Mouse (Mus musculus) stomach, postnatal 0 days (tissue): ENCODE measurements around the gene Gm49342. TPM values are rescaled to one million over a fixed set of nuclear protein-coding genes. Genes with fewer than 3 reads are reported as not detected.

ENCODE experiments used
- ATAC-seq: fragments of 200-750 bp; cut with Nextera tagmentation; 2 replicates; pipeline ENCODE4 v1.8.0; 2017; ENCODE audit not compliant: low FRiP score, low TSS enrichment
- DNase-seq: peaks from one replicate; pipeline ENCODE4 v3.0.0-alpha.2; 2016; ENCODE audit warnings: low spot score
- H3K27ac ChIP-seq: fragments of 300-500 bp; sonication (generic); replicated peaks from 2 replicates; pipeline ENCODE4 v1.5.1; 2014; ENCODE audit warnings: mild to moderate bottlenecking, control low read depth
- H3K27me3 ChIP-seq: fragments of 300-500 bp; sonication (generic); 2 replicates; pipeline ENCODE4 v1.6.1; 2014; ENCODE audit warnings: low read length; ENCODE audit not compliant: control insufficient read depth, insufficient read depth
- H3K36me3 ChIP-seq: fragments of 300-500 bp; sonication (generic); 2 replicates; pipeline ENCODE4 v1.6.1; 2014; ENCODE audit warnings: low read length, mixed read lengths; ENCODE audit not compliant: control insufficient read depth, insufficient read depth
- H3K4me1 ChIP-seq: fragments of 300-500 bp; sonication (generic); replicated peaks from 2 replicates; pipeline ENCODE4 v1.6.1; 2014; ENCODE audit warnings: antibody characterized with exemption; ENCODE audit not compliant: control insufficient read depth, insufficient read depth
- H3K4me2 ChIP-seq: fragments of 300-500 bp; sonication (generic); replicated peaks from 2 replicates; pipeline ENCODE4 v1.6.1; 2014; ENCODE audit warnings: low read depth, mild to moderate bottlenecking, control low read depth, moderate library complexity
- H3K4me3 ChIP-seq: fragments of 300-500 bp; sonication (generic); 2 replicates; pipeline ENCODE4 v1.5.1; 2014; ENCODE audit warnings: low read depth, low read length, control low read depth
- H3K9ac ChIP-seq: fragments of 300-500 bp; sonication (generic); 2 replicates; pipeline ENCODE4 v1.6.1; 2014; ENCODE audit warnings: mild to moderate bottlenecking, low read length, control low read depth, mixed read lengths
- H3K9me3 ChIP-seq: fragments of 300-500 bp; sonication (generic); 2 replicates; pipeline ENCODE4 v1.6.1; 2016; ENCODE audit warnings: low read length; ENCODE audit not compliant: control insufficient read depth
- CTCF ChIP-seq: IDR thresholded peaks from 2 replicates; pipeline ENCODE4 v1.5.1; 2016; ENCODE audit warnings: antibody characterized with exemption, low read depth, mild to moderate bottlenecking, moderate library complexity
- EP300 ChIP-seq: optimal IDR thresholded peaks from 2 replicates; pipeline ENCODE3; 2016; ENCODE audit warnings: antibody characterized with exemption
- WGBS: fragments of 180-500 bp; shearing (Covaris S2); extraction: QIAGEN DNeasy Blood & Tissue Kit; methylation state at CpG from one replicate; pipeline ENCODE4 v1.1.7; 2014; 5-methylcytosine and 5-hydroxymethylcytosine counted together
- polyA plus RNA-seq: library from polyadenylated mRNA; unstranded; fragments of >200 nt; fragmentation: Nextera tagmentation; extraction: Ambion mirVana; gene quantifications from 2 replicates; pipeline ENCODE4 v1.2.1, GENCODE M21; 2015

Gm49342 gene
- polyA plus RNA-seq, 1 experiment from 2014 or later: not detected

DNA sequence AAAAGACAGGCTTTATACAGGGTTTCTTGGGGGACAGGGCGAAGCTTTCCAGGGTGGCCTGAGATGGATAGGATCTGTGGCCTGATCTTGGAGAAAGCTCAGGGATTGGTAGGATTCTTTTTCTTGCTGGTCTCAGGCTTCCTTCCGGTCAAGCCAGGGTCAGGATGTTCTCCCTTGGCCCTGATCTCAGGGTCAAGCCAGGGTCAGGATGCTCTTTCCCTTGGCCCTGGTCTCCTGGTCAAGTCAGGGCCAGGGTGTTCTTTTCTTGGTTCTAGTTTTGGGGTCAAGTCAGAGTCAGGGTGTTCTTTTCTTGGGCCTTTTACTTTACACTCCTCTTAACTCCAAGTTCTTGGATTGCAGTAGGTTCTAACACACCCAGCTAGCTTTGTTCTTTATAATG lies 43.4 kb downstream of the Gm49342 start:
- no peaks in the 10 kb centered on the region for H3K27me3 ChIP-seq
- H3K36me3 ChIP-seq: no peaks in the 10 kb centered on the region
- ATAC-seq (no peak), DNase-seq (no peak)
- no peaks in the 10 kb centered on the region for H3K9me3 ChIP-seq
- H3K4me1 ChIP-seq: no peaks in the 10 kb centered on the region
- H3K27ac ChIP-seq: no peak overlapping the region
- 88% methylated on average over 2 of the region's 2 CpGs for WGBS
- no peak overlapping the region for H3K4me2 ChIP-seq
- TF ChIP-seq CTCF (no peak), EP300 (no peak)
- H3K4me3 ChIP-seq: no peak overlapping the region
- no peak overlapping the region for H3K9ac ChIP-seq

DNA sequence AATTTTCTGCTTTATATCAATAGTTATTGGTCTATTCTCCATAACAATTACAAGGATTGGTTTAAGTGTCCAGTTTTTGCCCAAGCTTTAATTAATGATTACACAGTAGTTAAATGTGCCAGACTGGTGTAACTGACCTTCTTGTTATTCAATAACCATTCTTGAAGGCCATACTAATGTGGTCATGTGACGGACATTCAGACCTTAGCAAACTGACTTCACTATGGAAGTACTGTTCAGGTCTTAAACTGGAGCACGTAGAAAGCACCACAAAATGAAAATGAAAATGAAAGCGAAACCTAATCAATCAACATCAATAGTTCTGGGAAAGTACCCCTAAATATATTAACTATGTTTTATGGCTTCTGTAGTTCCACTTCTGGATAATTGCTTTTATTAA lies 46.7 kb downstream of the Gm49342 start:
- ATAC-seq (no peak), DNase-seq (no peak)
- Histone ChIP-seq H3K36me3 (no peaks in the 10 kb centered on the region), H3K4me1 (no peaks in the 10 kb centered on the region), H3K9me3 (no peaks in the 10 kb centered on the region), H3K4me2 (no peak overlapping the region), H3K9ac (no peak overlapping the region), H3K27me3 (no peaks in the 10 kb centered on the region), H3K4me3 (no peak overlapping the region), H3K27ac (no peak overlapping the region)
- WGBS: 78% methylated on average over 3 of the region's 3 CpGs
- TF ChIP-seq CTCF (no peak), EP300 (no peak)

DNA sequence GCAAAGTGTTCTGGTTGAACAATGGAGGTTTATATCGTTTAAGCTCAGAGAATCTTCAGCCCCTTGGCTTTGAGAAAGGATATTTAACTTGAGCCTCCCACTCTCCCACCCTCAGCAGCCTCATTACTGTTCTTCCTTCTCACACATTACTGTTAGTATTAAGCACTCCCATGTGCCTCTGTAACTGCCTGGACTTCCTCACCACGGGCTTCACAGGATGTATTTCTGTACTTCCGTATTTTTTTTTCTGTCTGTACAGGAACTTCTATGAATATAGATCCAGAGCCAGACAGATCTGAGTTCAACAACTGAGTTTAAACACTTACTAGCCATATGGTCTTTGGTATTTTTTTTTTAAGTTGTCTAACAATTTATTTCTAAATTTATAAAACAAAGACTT lies 52.8 kb downstream of the Gm49342 start:
- Histone ChIP-seq H3K9ac (no peak overlapping the region), H3K36me3 (no peaks in the 10 kb centered on the region), H3K27ac (no peak overlapping the region), H3K4me3 (no peak overlapping the region), H3K4me2 (no peak overlapping the region), H3K9me3 (no peaks in the 10 kb centered on the region), H3K4me1 (no peaks in the 10 kb centered on the region), H3K27me3 (no peaks in the 10 kb centered on the region)
- TF ChIP-seq CTCF: no peak
- TF ChIP-seq EP300: no peak
- no peak for ATAC-seq
- DNase-seq: no peak
- 52% methylated on average over 3 of the region's 3 CpGs for WGBS

DNA sequence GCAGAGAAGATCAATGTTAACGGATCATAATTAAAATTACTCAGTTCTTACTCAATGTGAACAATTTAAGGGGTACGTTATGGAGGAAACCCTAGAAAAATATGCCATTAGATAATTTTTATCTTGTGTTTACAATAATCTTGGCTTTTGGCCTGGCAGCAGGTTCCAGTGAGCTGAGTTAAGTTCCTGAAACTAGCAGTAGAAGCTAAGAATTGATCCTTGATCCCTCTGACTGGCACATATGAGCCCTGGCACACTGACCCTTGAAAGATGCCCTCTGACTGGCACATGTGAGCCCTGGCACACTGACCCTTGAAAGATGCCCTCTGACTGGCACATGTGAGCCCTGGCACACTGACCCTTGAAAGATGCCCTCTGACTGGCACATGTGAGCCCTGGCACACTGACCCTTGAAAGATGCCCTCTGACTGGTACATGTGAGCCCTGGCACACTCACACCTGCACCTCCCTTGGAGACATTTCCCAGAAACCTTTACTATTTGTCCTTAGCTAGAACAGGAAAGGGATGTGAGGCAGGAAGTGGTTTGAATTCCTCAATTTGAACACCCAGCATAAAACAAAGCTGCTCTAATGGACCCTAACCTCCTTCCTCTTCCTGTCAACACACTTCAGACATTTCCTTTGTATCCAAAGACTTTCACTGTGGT lies 53.8 kb downstream of the Gm49342 start:
- WGBS: 62% methylated on average over 2 of the region's 2 CpGs
- TF ChIP-seq EP300: no peak
- no peak for TF ChIP-seq CTCF
- Histone ChIP-seq H3K4me2 (no peak overlapping the region), H3K9me3 (no peaks in the 10 kb centered on the region), H3K36me3 (no peaks in the 10 kb centered on the region), H3K9ac (no peak overlapping the region), H3K4me3 (no peak overlapping the region), H3K27ac (no peak overlapping the region), H3K27me3 (no peaks in the 10 kb centered on the region), H3K4me1 (no peaks in the 10 kb centered on the region)
- DNase-seq (no peak), ATAC-seq (no peak)

DNA sequence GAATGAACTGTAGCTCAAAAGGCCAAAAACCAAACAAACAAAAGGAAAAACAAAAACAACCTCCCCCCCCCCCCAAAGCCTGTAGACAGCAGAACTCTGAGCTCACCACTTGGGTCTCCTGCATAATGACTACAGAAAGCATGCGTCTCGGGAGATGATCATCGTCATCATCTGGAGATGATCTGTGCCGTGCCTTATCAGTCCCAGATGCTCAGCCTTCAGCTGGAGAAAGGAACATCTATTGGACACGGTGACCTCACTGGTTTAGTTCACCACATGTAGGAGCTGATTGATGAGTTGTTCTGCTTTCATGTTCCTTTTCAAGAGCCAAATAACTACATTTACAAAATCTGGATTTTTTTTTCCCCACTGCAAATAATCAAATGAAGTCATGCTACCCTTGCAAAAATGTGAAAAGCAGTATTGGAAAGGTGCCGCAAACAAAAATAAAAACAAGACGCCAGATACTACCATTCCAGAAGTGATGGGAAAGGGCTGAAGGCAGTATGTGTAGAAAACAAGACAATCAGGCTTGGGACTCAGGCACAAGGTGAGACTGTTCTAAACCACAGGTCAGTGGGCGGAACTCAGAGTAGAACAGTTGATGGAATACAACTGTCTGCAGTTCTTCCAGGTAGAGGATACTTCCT lies 63.0 kb downstream of the Gm49342 start, which contains the start of gene Rnase10:
Rnase10 (plus strand) TSS at position 600 of the 650 bp plus-strand sequence.
- Histone ChIP-seq H3K4me1 (0 out of 2 replicates have a peak, but pooled peaks cover 8% of the 10 kb centered on the region), H3K9ac (no peak within 1 kb of the TSS), H3K27ac (peak within 1 kb of the TSS; percentile 93), H3K27me3 (no peaks in the 10 kb centered on the region), H3K9me3 (no peaks in the 10 kb centered on the region), H3K36me3 (no peaks in the 10 kb centered on the region), H3K4me2 (no peak within 1 kb of the TSS; the same call in 1 of the 2 replicates), H3K4me3 (no peak within 1 kb of the TSS)
- TF ChIP-seq EP300 (no peak), CTCF (no peak)
- DNase-seq (no peak), ATAC-seq (no peak)
- 82% methylated on average over 8 of the region's 8 CpGs for WGBS
